Mouse (Mus musculus): ENCODE measurements around the gene Rtn4rl2.

DNA sequence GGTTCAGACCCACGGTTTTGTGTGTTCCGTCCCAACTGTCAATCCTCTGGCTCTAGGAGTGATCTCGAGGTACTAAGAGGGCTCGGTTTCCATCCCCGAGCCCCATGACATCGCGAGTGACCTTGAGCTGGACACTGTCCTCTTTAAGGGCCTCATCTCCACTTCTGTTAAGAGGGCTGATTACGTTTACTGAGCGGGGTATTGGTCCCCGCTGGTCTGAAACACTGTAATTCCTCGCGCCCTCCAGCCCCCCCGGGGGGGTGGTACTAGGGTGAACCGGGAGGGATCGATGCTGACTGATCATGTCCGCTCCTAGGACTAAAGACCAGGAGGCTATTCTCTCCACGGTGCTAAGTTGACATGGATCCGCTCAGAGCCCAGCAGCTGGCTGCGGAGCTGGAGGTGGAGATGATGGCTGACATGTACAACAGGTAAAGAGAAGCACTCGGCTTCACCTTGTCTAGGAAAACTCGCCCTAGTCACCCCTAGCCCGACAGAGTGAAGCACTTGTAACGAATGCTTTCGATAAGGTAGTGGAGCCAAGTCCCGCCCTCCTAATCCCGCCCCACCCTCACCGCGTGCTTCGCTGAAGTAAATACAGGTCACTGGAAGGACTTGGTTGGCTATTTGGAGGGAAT, 59.1 kb downstream of the Rtn4rl2 start:
- TF ChIP-seq CTCF (conservative IDR thresholded peaks at IDR 0.05; ENCODE audit: low read length) = no peak
- TF ChIP-seq POU5F1 (IDR thresholded peaks at IDR 0.05; ENCODE audit: borderline replicate concordance, low read length) = no peak
- no peak for TF ChIP-seq NANOG (IDR thresholded peaks at IDR 0.05; ENCODE audit: borderline replicate concordance, low read length)

Measured in E14TG2a.4 (cell line).